Mouse (Mus musculus): ENCODE data around the gene Spast.

DNA sequence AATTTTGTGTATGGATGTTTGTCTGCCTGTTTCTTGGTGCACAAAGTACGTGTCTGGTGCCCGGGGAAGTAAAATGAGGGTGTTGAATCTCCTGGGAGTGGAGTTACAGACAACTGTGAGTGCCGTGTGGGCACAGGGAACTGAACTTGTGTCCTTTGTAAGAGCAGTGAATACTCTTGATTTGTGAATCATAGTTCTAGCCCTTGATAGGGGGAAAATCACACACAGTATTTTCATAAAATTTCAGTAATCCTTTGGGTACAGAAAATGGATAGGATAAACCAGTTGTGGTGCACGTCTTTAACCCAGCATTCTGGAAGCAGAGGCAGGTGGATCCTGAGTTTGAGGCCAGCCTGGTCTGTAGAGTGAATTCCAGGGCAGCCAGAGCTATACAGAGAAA lies 58.0 kb downstream of the Spast start:
- TF ChIP-seq CTCF (IDR thresholded peaks at IDR 0.05; ENCODE audit: low read depth), result no peak
- TF ChIP-seq EP300 (IDR thresholded peaks at IDR 0.05; ENCODE audit: low read depth), result no peak
